8 mouse cellular contexts compared by ENCODE assay signal in genomic region chr12:4917805-4918591, GRCm38 (mm10). TPM values are rescaled to one million over a fixed set of nuclear protein-coding genes. Genes with fewer than 3 reads are reported as not detected.
DNase-seq lines count a peak whose midpoint lies in the region; ATAC-seq lines count a peak whose summit lies in the region.

No protein-coding gene starts in this region.

- H3K9me3 ChIP-seq in embryonic facial prominence, embryonic 15.5 days (replicated peaks), result no peaks in the 10 kb centered on the region

- peak overlapping the region; percentile 98 for H3K27ac ChIP-seq in embryonic facial prominence, embryonic 15.5 days (replicated peaks)

- H3K36me3 ChIP-seq in embryonic facial prominence, embryonic 15.5 days, result no peaks in the 10 kb centered on the region

- H3K4me2 ChIP-seq in embryonic facial prominence, embryonic 15.5 days (replicated peaks), result peak overlapping the region; percentile 56

- under 1% methylated on average over 45 of the region's 48 CpGs for WGBS in embryonic facial prominence, embryonic 15.5 days

- peak; percentile 48 for ATAC-seq in embryonic facial prominence, embryonic 15.5 days (ENCODE audit: insufficient number of reproducible peaks, low FRiP score, low TSS enrichment, low read depth)

- H3K9ac ChIP-seq in embryonic facial prominence, embryonic 15.5 days, result peak overlapping the region; percentile 98

- DNase-seq in 3134 (ENCODE audit: extremely low read depth, insufficient read length, low spot score) (peak; percentile 71), liver (peak; percentile 66)
- DNase-seq in adrenal gland, adult 2 months, result peak; percentile 83
- peak; percentile 63 to 68 for DNase-seq in heart, adult 9 months (ENCODE audit: low spot score in 2 of 2)
- DNase-seq in kidney, adult 9 months, result peak; percentile 64
- peak; percentile 67 to 72 for DNase-seq in monocyte, adult 2 months (ENCODE audit: low read depth in 1 of 2, low spot score in 2 of 2)
- peak; percentile 56 to 85 for DNase-seq in spleen, postnatal 4 days (ENCODE audit: low spot score in 2 of 2)

- peak overlapping the region; percentile 86 for H3K4me3 ChIP-seq in embryonic facial prominence, embryonic 15.5 days (replicated peaks)

- H3K27me3 ChIP-seq in embryonic facial prominence, embryonic 15.5 days, result no peaks in the 10 kb centered on the region

- peaks cover 3% of the 10 kb centered on the region for H3K4me1 ChIP-seq in embryonic facial prominence, embryonic 15.5 days

RNA-seq across cellular contexts. Expression of gene Atad2b, which starts 0.8 kb away (rescaled TPM):
- total RNA-seq in adrenal gland, adult 2 months (2021), result 10 to 100 TPM; 17.6 to 29.7 TPM
- 23.0 and 25.5 TPM in 2 replicates for polyA plus RNA-seq in adrenal gland, adult 2 months (2012; rRNA removed)
- polyA plus RNA-seq in embryonic facial prominence, embryonic 15.5 days (2015; fragmentation: Nextera tagmentation; extraction: Ambion mirVana), result 10.5 and 10.7 TPM in 2 replicates

RNA-seq across cellular contexts. Expression of gene Ubxn2a, which starts 10.5 kb away (rescaled TPM):
- total RNA-seq in adrenal gland, adult 2 months (2021), result 10 to 100 TPM; 50.1 TPM
- 7.1 and 8.6 TPM in 2 replicates for polyA plus RNA-seq in adrenal gland, adult 2 months (2012; rRNA removed)
- 24.7 and 28.0 TPM in 2 replicates for polyA plus RNA-seq in embryonic facial prominence, embryonic 15.5 days (2015; fragmentation: Nextera tagmentation; extraction: Ambion mirVana)

RNA-seq across cellular contexts. Expression of gene Mfsd2b, which starts 43.8 kb away (rescaled TPM):
- under 1 TPM; 0.55 to 0.61 TPM for total RNA-seq in adrenal gland, adult 2 months (2021)
- polyA plus RNA-seq in adrenal gland, adult 2 months (2012; rRNA removed), result 1.0 and 2.3 TPM in 2 replicates
- 0.88 TPM in 2 replicates for polyA plus RNA-seq in embryonic facial prominence, embryonic 15.5 days (2015; fragmentation: Nextera tagmentation; extraction: Ambion mirVana)

Comparison
In these comparisons a context has a peak if more than half of its experiments do, and no peak if none do; other contexts are left out.
1. Peak in every context shown above with its lines: DNase-seq, ATAC-seq, H3K4me3 ChIP-seq and H3K27ac ChIP-seq.